Mouse (Mus musculus): ENCODE measurements around the gene 4930519G04Rik. TPM values are rescaled to one million over a fixed set of nuclear protein-coding genes. Genes with fewer than 3 reads are reported as not detected.

The 4930519G04Rik gene
- polyA plus RNA-seq, 1 experiment from 2014 or later: not detected

GRCm38 (mm10) chr5:114922366-114922731 lies 68.9 kb downstream of the 4930519G04Rik start:
- Histone ChIP-seq H3K4me3 (ENCODE audit: low read depth, low read length) (no peak overlapping the region), H3K9ac (ENCODE audit: low read depth, low read length) (no peak overlapping the region), H3K4me1 (ENCODE audit: control insufficient read depth, insufficient read depth, low read length) (0 out of 2 replicates have a peak, but pooled peaks cover 4% of the 10 kb centered on the region), H3K36me3 (ENCODE audit: control insufficient read depth, insufficient read depth, low read length) (no peaks in the 10 kb centered on the region), H3K9me3 (replicated peaks; ENCODE audit: control insufficient read depth, low read length) (no peaks in the 10 kb centered on the region), H3K27me3 (ENCODE audit: control insufficient read depth, insufficient read depth, low read length) (no peaks in the 10 kb centered on the region), H3K27ac (ENCODE audit: low read depth, low read length) (no peak overlapping the region), H3K4me2 (no peak overlapping the region)
- WGBS (ENCODE audit: insufficient replicate concordance): 67% methylated on average over 10 of the region's 10 CpGs
- peak; percentile 77; the same call in 1 of the 2 replicates for ATAC-seq (replicated peaks; ENCODE audit: insufficient number of reproducible peaks, low FRiP score, low TSS enrichment)

- H3K4me3 ChIP-seq (ENCODE audit: low read depth, low read length): no peak within 1 kb of the TSS
- H3K27ac ChIP-seq (ENCODE audit: low read depth, low read length): no peak within 1 kb of the TSS
- no peaks in the 10 kb centered on the region for H3K36me3 ChIP-seq (ENCODE audit: control insufficient read depth, insufficient read depth, low read length)
- H3K4me2 ChIP-seq: peak within 1 kb of the TSS; percentile 36
- no peaks in the 10 kb centered on the region for H3K27me3 ChIP-seq (ENCODE audit: control insufficient read depth, insufficient read depth, low read length)
- H3K4me1 ChIP-seq (ENCODE audit: control insufficient read depth, insufficient read depth, low read length): 0 out of 2 replicates have a peak, but pooled peaks cover 4% of the 10 kb centered on the region
- no peaks in the 10 kb centered on the region for H3K9me3 ChIP-seq (replicated peaks; ENCODE audit: control insufficient read depth, low read length)
- ATAC-seq (replicated peaks; ENCODE audit: insufficient number of reproducible peaks, low FRiP score, low TSS enrichment): no peak
- no peak within 1 kb of the TSS for H3K9ac ChIP-seq (ENCODE audit: low read depth, low read length)
- 52% methylated on average over 15 of the region's 15 CpGs for WGBS (ENCODE audit: insufficient replicate concordance)
Measured at GRCm38 (mm10) chr5:114922998-114923473, 69.6 kb downstream of the 4930519G04Rik start, which contains the start of gene Oasl1. Gene Oasl1, plus strand, starts transcription at chr5:114923240.

GRCm38 (mm10) chr5:114926153-114926684 lies 72.8 kb downstream of the 4930519G04Rik start:
- 52% methylated on average over 1 of the region's 1 CpGs for WGBS (ENCODE audit: insufficient replicate concordance)
- Histone ChIP-seq H3K9me3 (replicated peaks; ENCODE audit: control insufficient read depth, low read length) (no peaks in the 10 kb centered on the region), H3K27ac (ENCODE audit: low read depth, low read length) (no peak overlapping the region), H3K4me1 (ENCODE audit: control insufficient read depth, insufficient read depth, low read length) (0 out of 2 replicates have a peak, but pooled peaks cover 4% of the 10 kb centered on the region), H3K36me3 (ENCODE audit: control insufficient read depth, insufficient read depth, low read length) (no peaks in the 10 kb centered on the region), H3K4me2 (no peak overlapping the region), H3K4me3 (ENCODE audit: low read depth, low read length) (no peak overlapping the region), H3K27me3 (ENCODE audit: control insufficient read depth, insufficient read depth, low read length) (no peaks in the 10 kb centered on the region), H3K9ac (ENCODE audit: low read depth, low read length) (no peak overlapping the region)
- no peak for ATAC-seq (replicated peaks; ENCODE audit: insufficient number of reproducible peaks, low FRiP score, low TSS enrichment)

GRCm38 (mm10) chr5:114926753-114927152 lies 73.3 kb downstream of the 4930519G04Rik start:
- ATAC-seq (replicated peaks; ENCODE audit: insufficient number of reproducible peaks, low FRiP score, low TSS enrichment): no peak
- H3K4me3 ChIP-seq (ENCODE audit: low read depth, low read length): no peak overlapping the region
- no peak overlapping the region for H3K4me2 ChIP-seq
- 0 out of 2 replicates have a peak, but pooled peaks cover 4% of the 10 kb centered on the region for H3K4me1 ChIP-seq (ENCODE audit: control insufficient read depth, insufficient read depth, low read length)
- WGBS (ENCODE audit: insufficient replicate concordance): 80% methylated on average over 9 of the region's 9 CpGs
- no peaks in the 10 kb centered on the region for H3K9me3 ChIP-seq (replicated peaks; ENCODE audit: control insufficient read depth, low read length)
- H3K27ac ChIP-seq (ENCODE audit: low read depth, low read length): no peak overlapping the region
- H3K36me3 ChIP-seq (ENCODE audit: control insufficient read depth, insufficient read depth, low read length): no peaks in the 10 kb centered on the region
- no peak overlapping the region for H3K9ac ChIP-seq (ENCODE audit: low read depth, low read length)
- H3K27me3 ChIP-seq (ENCODE audit: control insufficient read depth, insufficient read depth, low read length): no peaks in the 10 kb centered on the region

GRCm38 (mm10) chr5:114931626-114932025 lies 78.2 kb downstream of the 4930519G04Rik start:
- H3K27me3 ChIP-seq (ENCODE audit: control insufficient read depth, insufficient read depth, low read length): no peaks in the 10 kb centered on the region
- no peak overlapping the region for H3K4me2 ChIP-seq
- no peak overlapping the region for H3K27ac ChIP-seq (ENCODE audit: low read depth, low read length)
- H3K9ac ChIP-seq (ENCODE audit: low read depth, low read length): no peak overlapping the region
- H3K36me3 ChIP-seq (ENCODE audit: control insufficient read depth, insufficient read depth, low read length): no peaks in the 10 kb centered on the region
- no peaks in the 10 kb centered on the region for H3K9me3 ChIP-seq (replicated peaks; ENCODE audit: control insufficient read depth, low read length)
- no peak for ATAC-seq (replicated peaks; ENCODE audit: insufficient number of reproducible peaks, low FRiP score, low TSS enrichment)
- 51% methylated on average over 5 of the region's 5 CpGs for WGBS (ENCODE audit: insufficient replicate concordance)
- no peak overlapping the region for H3K4me3 ChIP-seq (ENCODE audit: low read depth, low read length)
- no peaks in the 10 kb centered on the region for H3K4me1 ChIP-seq (ENCODE audit: control insufficient read depth, insufficient read depth, low read length)

GRCm38 (mm10) chr5:114933206-114933605 lies 79.7 kb downstream of the 4930519G04Rik start:
- no peak overlapping the region for H3K27ac ChIP-seq (ENCODE audit: low read depth, low read length)
- ATAC-seq (replicated peaks; ENCODE audit: insufficient number of reproducible peaks, low FRiP score, low TSS enrichment): no peak
- H3K36me3 ChIP-seq (ENCODE audit: control insufficient read depth, insufficient read depth, low read length): no peaks in the 10 kb centered on the region
- H3K9ac ChIP-seq (ENCODE audit: low read depth, low read length): no peak overlapping the region
- no peaks in the 10 kb centered on the region for H3K9me3 ChIP-seq (replicated peaks; ENCODE audit: control insufficient read depth, low read length)
- H3K4me3 ChIP-seq (ENCODE audit: low read depth, low read length): no peak overlapping the region
- no peaks in the 10 kb centered on the region for H3K27me3 ChIP-seq (ENCODE audit: control insufficient read depth, insufficient read depth, low read length)
- no peaks in the 10 kb centered on the region for H3K4me1 ChIP-seq (ENCODE audit: control insufficient read depth, insufficient read depth, low read length)
- no peak overlapping the region for H3K4me2 ChIP-seq
- 76% methylated on average over 8 of the region's 8 CpGs for WGBS (ENCODE audit: insufficient replicate concordance)

Small RNA genes lying within 50 kb of the gene (microRNA-seq; reads per million reads assigned to microRNA genes)
- 265 reads per million, percentile 74 among the genes with 10 or more reads in this experiment for gene Mir6240 (ENCODE audit: borderline number of aligned reads)

Other genes starting within 250 kb of the 4930519G04Rik start
- 0.87 and 0.97 TPM in 2 replicates for gene Trpv4, start 195.2 kb upstream of the 4930519G04Rik start, polyA plus RNA-seq (2014; fragmentation: Nextera tagmentation; extraction: Ambion mirVana)
- gene Gltp, start 162.7 kb upstream of the 4930519G04Rik start, polyA plus RNA-seq (2014; fragmentation: Nextera tagmentation; extraction: Ambion mirVana): 55.7 and 57.1 TPM in 2 replicates
- 8.0 and 8.3 TPM in 2 replicates for gene Tchp, start 145.9 kb upstream of the 4930519G04Rik start, polyA plus RNA-seq (2014; fragmentation: Nextera tagmentation; extraction: Ambion mirVana)
- 37.6 and 39.7 TPM in 2 replicates for gene Ankrd13a, start 79.0 kb upstream of the 4930519G04Rik start, polyA plus RNA-seq (2014; fragmentation: Nextera tagmentation; extraction: Ambion mirVana)
- gene Git2, start 78.1 kb upstream of the 4930519G04Rik start, polyA plus RNA-seq (2014; fragmentation: Nextera tagmentation; extraction: Ambion mirVana): 28.9 and 30.6 TPM in 2 replicates
- gene 1500011B03Rik, start 30.2 kb upstream of the 4930519G04Rik start, polyA plus RNA-seq (2014; fragmentation: Nextera tagmentation; extraction: Ambion mirVana): 62.7 and 63.7 TPM in 2 replicates
- not detected in 2 replicates for gene Gm9936, start 5.0 kb downstream of the 4930519G04Rik start, polyA plus RNA-seq (2014; fragmentation: Nextera tagmentation; extraction: Ambion mirVana)
- 2.7 and 4.3 TPM in 2 replicates for gene Oasl2, start 43.3 kb downstream of the 4930519G04Rik start, polyA plus RNA-seq (2014; fragmentation: Nextera tagmentation; extraction: Ambion mirVana)
- 0.30 and 0.37 TPM in 2 replicates for gene Oasl1, start 69.6 kb downstream of the 4930519G04Rik start, polyA plus RNA-seq (2014; fragmentation: Nextera tagmentation; extraction: Ambion mirVana)
- gene 2210016L21Rik, start 88.5 kb downstream of the 4930519G04Rik start, polyA plus RNA-seq (2014; fragmentation: Nextera tagmentation; extraction: Ambion mirVana): 31.0 and 35.0 TPM in 2 replicates
- gene Hnf1a, start 117.4 kb downstream of the 4930519G04Rik start, polyA plus RNA-seq (2014; fragmentation: Nextera tagmentation; extraction: Ambion mirVana): not detected in 2 replicates
- 15.5 and 18.6 TPM in 2 replicates for gene Sppl3, start 157.5 kb downstream of the 4930519G04Rik start, polyA plus RNA-seq (2014; fragmentation: Nextera tagmentation; extraction: Ambion mirVana)
- gene Gm10401, start 244.6 kb downstream of the 4930519G04Rik start, polyA plus RNA-seq (2014; fragmentation: Nextera tagmentation; extraction: Ambion mirVana): 19.1 and 19.2 TPM in 2 replicates